Mouse (Mus musculus) hindbrain, embryonic 15.5 days (tissue): Measurements from ENCODE around the gene Avpi1. TPM values are rescaled to one million over a fixed set of nuclear protein-coding genes. Genes with fewer than 3 reads are reported as not detected.
"Not testable (repeated sequence)": the region's sequence is repeated elsewhere in the genome, so short reads cannot be mapped to it uniquely, and the experiment has no call there.

Experiments
- ATAC-seq: fragments of 200-750 bp; cut with Nextera tagmentation; 2 replicates; pipeline ENCODE4 v1.8.0; 2017; ENCODE audit warnings: low read depth, moderate number of reproducible peaks, moderate TSS enrichment; ENCODE audit not compliant: low FRiP score
- H3K27ac ChIP-seq: fragments of 300-500 bp; sonication (generic); replicated peaks from 2 replicates; pipeline ENCODE4 v1.5.1; 2015; ENCODE audit warnings: mild to moderate bottlenecking, inconsistent platforms
- H3K27me3 ChIP-seq: fragments of 300-500 bp; sonication (generic); 2 replicates; pipeline ENCODE4 v1.6.1; 2015; ENCODE audit warnings: control low read depth, inconsistent platforms
- H3K36me3 ChIP-seq: fragments of 300-500 bp; sonication (generic); 2 replicates; pipeline ENCODE4 v1.6.1; 2015; ENCODE audit warnings: control low read depth, inconsistent platforms
- H3K4me1 ChIP-seq: fragments of 300-500 bp; sonication (generic); replicated peaks from 2 replicates; pipeline ENCODE4 v1.6.1; 2015; ENCODE audit warnings: control low read depth, inconsistent platforms
- H3K4me2 ChIP-seq: fragments of 300-500 bp; sonication (generic); 2 replicates; pipeline ENCODE4 v1.6.1; 2015; ENCODE audit warnings: moderate library complexity, mild to moderate bottlenecking, inconsistent platforms
- H3K4me3 ChIP-seq: fragments of 300-500 bp; sonication (generic); 2 replicates; pipeline ENCODE4 v1.5.1; 2015; ENCODE audit warnings: mild to moderate bottlenecking, inconsistent platforms
- H3K9ac ChIP-seq: fragments of 300-500 bp; sonication (generic); 2 replicates; pipeline ENCODE4 v1.6.1; 2015; ENCODE audit warnings: inconsistent platforms
- H3K9me3 ChIP-seq: fragments of 300-500 bp; sonication (generic); 2 replicates; pipeline ENCODE4 v1.6.1; 2016; ENCODE audit warnings: control low read depth, inconsistent platforms
- WGBS: fragments of 180-500 bp; shearing (Covaris S2); methylation state at CpG from one replicate; pipeline ENCODE4 v1.1.7; 2015; 5-methylcytosine and 5-hydroxymethylcytosine counted together
- polyA plus RNA-seq: library from polyadenylated mRNA; unstranded; fragments of >200 nt; fragmentation: Nextera tagmentation; extraction: Ambion mirVana; gene quantifications from 2 replicates; pipeline ENCODE4 v1.2.1, GENCODE M21; 2015

Gene Avpi1
- polyA plus RNA-seq, 1 experiment from 2014 or later = 9.6 TPM

- H3K36me3 ChIP-seq = 0 out of 2 replicates have a peak, but pooled peaks cover 3% of the 10 kb centered on the region
- H3K4me3 ChIP-seq = peak overlapping the region; percentile 63
- H3K9me3 ChIP-seq = no peaks in the 10 kb centered on the region
- no peaks in the 10 kb centered on the region for H3K27me3 ChIP-seq
- no peak overlapping the region for H3K9ac ChIP-seq
- H3K27ac ChIP-seq = peak overlapping the region; percentile 81
- H3K4me1 ChIP-seq = peaks cover 37% of the 10 kb centered on the region
- 21% methylated on average over 14 of the region's 14 CpGs for WGBS
- no peak for ATAC-seq
- peak overlapping the region; percentile 75 for H3K4me2 ChIP-seq
Observed at GRCm38 (mm10) chr19:42089103-42089747, 39.6 kb downstream of the Avpi1 start.

DNA sequence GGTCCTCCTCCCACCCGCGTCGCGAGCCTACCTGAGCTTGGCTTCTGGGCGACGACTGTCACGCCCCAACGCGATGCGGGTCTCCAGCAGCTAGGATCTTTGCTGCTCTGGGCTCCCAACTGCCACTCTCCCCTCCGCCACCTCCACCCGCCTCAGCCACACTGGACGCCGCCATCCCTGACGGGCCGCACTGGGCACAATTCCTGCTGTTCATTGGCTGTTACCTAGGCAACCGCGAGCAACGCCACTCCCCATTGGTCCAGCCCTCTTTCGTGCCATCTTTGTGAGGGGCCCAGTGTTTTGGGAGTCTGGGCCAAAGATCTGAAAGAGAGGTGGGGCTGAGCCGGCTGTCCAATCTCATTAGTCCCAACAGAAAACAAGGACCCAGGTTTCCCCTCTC is 42.7 kb downstream of the Avpi1 start, which contains the start of gene Morn4:
Morn4 (minus strand) TSS at position 192 of the 400 bp plus-strand sequence.
- H3K9me3 ChIP-seq = no peaks in the 10 kb centered on the region
- WGBS = 0% methylated on average over 21 of the region's 21 CpGs
- H3K27me3 ChIP-seq = no peaks in the 10 kb centered on the region
- H3K36me3 ChIP-seq = no peaks in the 10 kb centered on the region
- ATAC-seq = peak; percentile 86
- peak within 1 kb of the TSS; percentile 82 for H3K4me3 ChIP-seq
- H3K9ac ChIP-seq = peak within 1 kb of the TSS; percentile 82
- peak within 1 kb of the TSS; percentile 86 for H3K27ac ChIP-seq
- peaks cover 27% of the 10 kb centered on the region for H3K4me1 ChIP-seq
- peak within 1 kb of the TSS; percentile 86 for H3K4me2 ChIP-seq

DNA sequence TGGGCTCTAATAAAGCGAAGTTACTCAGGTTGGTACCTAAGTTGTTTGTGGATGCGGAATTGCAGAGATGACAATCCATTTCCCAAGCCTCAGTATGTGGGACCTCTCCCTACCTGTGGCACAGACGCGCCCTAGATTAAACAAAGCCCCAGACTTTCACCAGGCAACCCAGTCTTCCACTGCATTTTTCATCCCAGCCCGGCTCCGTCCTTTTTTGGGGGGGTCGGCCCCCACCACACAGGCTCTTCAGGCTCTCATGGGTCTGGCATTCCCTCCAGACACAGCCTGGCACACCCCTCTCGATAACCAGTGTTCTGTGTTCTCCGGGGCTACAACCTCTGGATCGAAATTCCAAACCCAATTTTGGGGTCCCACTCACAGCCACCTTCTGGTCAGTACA is 43.2 kb downstream of the Avpi1 start:
- H3K36me3 ChIP-seq = no peaks in the 10 kb centered on the region
- H3K4me1 ChIP-seq = peaks cover 25% of the 10 kb centered on the region
- H3K4me2 ChIP-seq = peak overlapping the region; percentile 86
- peak overlapping the region; percentile 86 for H3K27ac ChIP-seq
- no peaks in the 10 kb centered on the region for H3K9me3 ChIP-seq
- no peak for ATAC-seq
- H3K4me3 ChIP-seq = peak overlapping the region; percentile 82
- WGBS = 8% methylated on average over 10 of the region's 10 CpGs
- H3K27me3 ChIP-seq = no peaks in the 10 kb centered on the region
- peak overlapping the region; percentile 82 for H3K9ac ChIP-seq

DNA sequence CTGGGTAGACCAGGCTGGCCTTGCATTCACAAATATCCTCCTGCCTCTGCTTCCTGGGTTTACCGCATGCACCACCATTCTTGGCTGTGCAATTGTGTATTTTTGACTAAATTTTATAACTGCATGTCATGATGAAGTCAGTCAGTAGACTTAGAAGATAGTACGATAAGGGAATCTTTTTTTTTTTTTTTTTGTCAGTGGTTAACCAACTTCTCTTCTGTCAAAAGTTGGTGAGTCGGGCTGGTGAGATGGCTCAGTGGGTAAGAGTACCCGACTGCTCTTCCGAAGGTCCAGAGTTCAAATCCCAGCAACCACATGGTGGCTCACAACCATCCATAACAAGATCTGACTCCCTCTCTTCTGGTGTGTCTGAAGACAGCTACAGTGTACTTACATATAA is 47.2 kb downstream of the Avpi1 start:
- H3K4me2 ChIP-seq, H3K9me3 ChIP-seq, ATAC-seq, H3K27me3 ChIP-seq, H3K4me3 ChIP-seq, H3K27ac ChIP-seq, H3K9ac ChIP-seq: not testable (repeated sequence)
- WGBS = 98% methylated on average over 5 of the region's 5 CpGs
- Histone ChIP-seq H3K4me1 (peaks cover 13% of the 10 kb centered on the region), H3K36me3 (peaks cover 17% of the 10 kb centered on the region)

- Histone ChIP-seq H3K36me3 (peaks cover 27% of the 10 kb centered on the region), H3K9ac (no peak overlapping the region), H3K27ac (no peak overlapping the region), H3K27me3 (no peaks in the 10 kb centered on the region), H3K4me1 (peaks cover 7% of the 10 kb centered on the region; the same call in 1 of the 2 replicates), H3K4me3 (no peak overlapping the region), H3K9me3 (no peaks in the 10 kb centered on the region), H3K4me2 (no peak overlapping the region)
- WGBS = 76% methylated on average over 11 of the region's 11 CpGs
- ATAC-seq = no peak
Observed at GRCm38 (mm10) chr19:42080469-42080868, 48.4 kb downstream of the Avpi1 start.

DNA sequence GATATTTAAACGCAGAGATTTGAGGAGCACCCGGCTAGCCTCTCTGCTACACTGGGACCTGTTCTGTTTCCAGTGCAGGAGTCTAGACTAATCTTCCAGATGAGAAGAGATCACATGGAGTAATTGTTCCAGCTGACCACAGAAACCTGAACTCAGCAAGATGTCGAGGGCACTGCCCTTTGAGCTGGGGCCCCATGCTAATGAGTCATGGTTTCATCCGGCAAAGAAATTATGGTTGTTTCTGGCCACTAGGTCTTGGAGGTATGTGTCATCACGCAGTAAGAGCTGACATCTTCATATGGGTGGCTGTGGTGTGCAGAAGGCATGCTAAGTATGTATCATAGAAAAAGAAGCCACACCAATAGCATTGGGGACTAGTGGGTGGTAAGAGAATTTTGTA is 48.9 kb downstream of the Avpi1 start:
- no peak overlapping the region for H3K9ac ChIP-seq
- no peak for ATAC-seq
- no peak overlapping the region for H3K4me2 ChIP-seq
- H3K36me3 ChIP-seq = peaks cover 27% of the 10 kb centered on the region
- 89% methylated on average over 5 of the region's 5 CpGs for WGBS
- no peak overlapping the region for H3K4me3 ChIP-seq
- H3K9me3 ChIP-seq = no peaks in the 10 kb centered on the region
- no peaks in the 10 kb centered on the region for H3K27me3 ChIP-seq
- peaks cover 5% of the 10 kb centered on the region; the same call in 1 of the 2 replicates for H3K4me1 ChIP-seq
- H3K27ac ChIP-seq = no peak overlapping the region

GRCm38 (mm10) chr19:42079006-42079405 is 49.9 kb downstream of the Avpi1 start:
- Histone ChIP-seq H3K4me1 (no peaks in the 10 kb centered on the region; the same call in 1 of the 2 replicates), H3K27ac (no peak overlapping the region), H3K4me2 (no peak overlapping the region), H3K27me3 (no peaks in the 10 kb centered on the region), H3K9me3 (no peaks in the 10 kb centered on the region), H3K9ac (no peak overlapping the region), H3K4me3 (no peak overlapping the region), H3K36me3 (peaks cover 34% of the 10 kb centered on the region)
- 97% methylated on average over 12 of the region's 12 CpGs for WGBS
- no peak for ATAC-seq

DNA sequence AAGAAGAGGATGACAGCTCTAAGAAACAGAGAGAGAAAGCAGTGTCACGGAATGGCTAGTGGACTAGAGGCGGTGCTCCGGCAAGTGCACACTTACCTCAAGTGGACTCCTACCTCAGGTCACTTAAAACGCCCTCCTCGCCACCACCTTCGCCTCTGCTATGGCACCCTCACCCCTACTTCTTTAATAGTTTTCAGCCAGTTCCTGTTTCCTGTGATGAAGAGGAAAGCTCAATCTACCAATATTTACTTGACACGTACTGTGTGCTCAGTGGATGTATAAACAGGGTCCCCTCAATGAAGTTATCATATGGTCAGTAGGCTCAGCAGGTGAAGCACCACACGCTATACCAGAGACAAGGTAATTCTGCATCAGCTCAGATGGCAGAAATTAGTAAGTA is 50.3 kb downstream of the Avpi1 start:
- H3K27ac ChIP-seq = no peak overlapping the region
- ATAC-seq = no peak
- no peaks in the 10 kb centered on the region for H3K9me3 ChIP-seq
- no peaks in the 10 kb centered on the region for H3K4me1 ChIP-seq
- no peak overlapping the region for H3K9ac ChIP-seq
- H3K36me3 ChIP-seq = peaks cover 34% of the 10 kb centered on the region
- no peak overlapping the region for H3K4me2 ChIP-seq
- 96% methylated on average over 8 of the region's 8 CpGs for WGBS
- no peaks in the 10 kb centered on the region for H3K27me3 ChIP-seq
- H3K4me3 ChIP-seq = no peak overlapping the region

DNA sequence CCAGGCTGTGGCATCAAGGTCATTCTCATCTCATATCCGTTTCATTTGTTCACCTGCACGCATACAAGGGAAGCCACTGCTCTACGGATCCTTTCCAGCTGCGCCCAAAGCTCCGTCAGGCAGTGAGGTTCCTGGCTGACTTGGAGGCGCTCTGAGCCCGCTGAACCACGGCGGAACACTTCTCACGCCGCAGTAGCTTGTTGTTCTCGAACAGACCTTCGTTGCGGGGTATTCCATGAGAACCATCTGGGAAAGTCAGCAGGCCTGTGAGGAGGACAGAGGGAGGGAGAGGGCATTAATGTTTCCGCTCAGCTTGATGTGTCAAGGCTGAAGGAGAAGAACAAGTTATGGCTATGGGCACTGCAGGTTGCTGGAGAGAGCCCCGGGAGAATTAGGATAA is 52.9 kb downstream of the Avpi1 start:
- Histone ChIP-seq H3K9ac (no peak overlapping the region), H3K36me3 (peaks cover 34% of the 10 kb centered on the region), H3K4me3 (no peak overlapping the region), H3K4me1 (no peaks in the 10 kb centered on the region), H3K4me2 (no peak overlapping the region), H3K27me3 (no peaks in the 10 kb centered on the region), H3K9me3 (no peaks in the 10 kb centered on the region), H3K27ac (no peak overlapping the region)
- no peak for ATAC-seq
- WGBS = 86% methylated on average over 16 of the region's 16 CpGs

- no peaks in the 10 kb centered on the region for H3K4me1 ChIP-seq
- no peaks in the 10 kb centered on the region for H3K9me3 ChIP-seq
- no peak for ATAC-seq
- peaks cover 34% of the 10 kb centered on the region for H3K36me3 ChIP-seq
- no peak overlapping the region for H3K27ac ChIP-seq
- 80% methylated on average over 2 of the region's 2 CpGs for WGBS
- no peak overlapping the region for H3K4me3 ChIP-seq
- no peak overlapping the region for H3K9ac ChIP-seq
- H3K4me2 ChIP-seq = no peak overlapping the region
- no peaks in the 10 kb centered on the region for H3K27me3 ChIP-seq
Observed at GRCm38 (mm10) chr19:42075051-42075450, 53.8 kb downstream of the Avpi1 start.
